Mouse (Mus musculus) Patski (cell line): ENCODE results near the gene Uncx. TPM values are rescaled to one million over a fixed set of nuclear protein-coding genes. Genes with fewer than 3 reads are reported as not detected.

Source experiments
- ATAC-seq: fragments of 100-300 bp; one replicate; pipeline ENCODE4 v1.8.0; 2021
- CTCF ChIA-PET: fragments of 350-600 bp; sonication (Branson Sonifier 250); formaldehyde crosslinking; loops from one replicate; lab custom pipeline; 2022; ENCODE audit warnings: inconsistent platforms; lab: Charles Lee
- POLR2A ChIA-PET: fragments of 350-600 bp; sonication (Branson Sonifier 250); formaldehyde crosslinking; loops from one replicate; lab custom pipeline; 2022; ENCODE audit warnings: antibody characterized with exemption, inconsistent platforms; lab: Charles Lee
- DNase-seq: peaks from one replicate; pipeline ENCODE4 v3.0.0-alpha.2; 2011; ENCODE audit warnings: low read depth, low spot score
- H3K27me3 ChIP-seq: fragments of 371-371 bp; one replicate; pipeline ENCODE4 v1.5.1; 2021
- CTCF ChIP-seq: fragments of 100-300 bp; IDR thresholded peaks from one replicate; pipeline ENCODE4 v1.5.1; 2021
- in situ Hi-C: fragments of 300-500 bp; cut with MboI; formaldehyde crosslinking; loops from 3 replicates; pipeline ENCODE4 v1.11.1; 2018; ENCODE audit warnings: low pct_unique_long_range_greater_than_20kb, mixed read lengths
- polyA plus RNA-seq: library from polyadenylated mRNA; unstranded; gene quantifications from one replicate; pipeline ENCODE4 v1.2.3, GENCODE M21; 2021

Gene Uncx
- polyA plus RNA-seq, 1 experiment from 2014 or later: not detected

DNA sequence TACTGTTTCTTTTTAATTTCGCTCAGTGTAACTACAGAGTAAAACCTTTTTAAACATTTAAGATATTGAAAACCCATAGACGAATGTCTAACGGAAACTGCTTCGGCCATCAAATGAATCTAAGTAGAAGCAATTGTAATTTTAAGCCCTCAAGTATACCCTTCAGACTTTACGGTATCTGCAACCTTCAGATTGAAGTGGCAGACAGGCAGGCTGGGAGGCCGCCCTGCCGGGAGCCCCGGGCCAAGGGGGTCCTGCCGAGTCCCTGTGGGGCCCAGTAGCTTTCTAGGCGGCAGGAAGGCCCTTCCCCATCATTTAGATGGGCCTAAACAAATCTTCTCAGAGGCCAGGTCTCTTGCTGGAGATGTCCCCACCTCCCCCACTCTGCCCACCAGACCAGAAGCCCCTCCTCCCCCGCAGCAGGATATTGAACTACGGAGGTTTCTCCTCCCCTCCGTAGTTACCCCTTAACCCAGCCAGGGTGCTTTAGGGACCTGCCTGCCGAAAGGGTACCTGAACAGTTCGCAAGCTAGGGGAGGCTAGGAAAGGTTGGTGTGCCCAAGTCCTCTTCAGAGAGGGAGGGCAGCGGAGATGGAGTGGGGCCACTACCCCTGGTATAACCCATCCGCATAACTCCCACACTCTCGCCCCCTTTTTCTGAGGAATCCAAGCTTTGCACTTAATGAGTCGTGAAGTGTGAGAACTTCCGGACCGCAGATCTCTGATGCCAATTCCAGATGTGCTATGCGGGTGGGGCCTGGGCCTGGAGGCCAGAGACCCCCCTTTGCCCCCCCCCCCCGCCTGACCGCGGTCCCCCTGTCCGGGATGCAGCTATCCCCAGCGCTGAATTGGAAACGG is 11.4 kb downstream of the Uncx start:
- in situ Hi-C loops: no loop called here
- ChIA-PET POLR2A (no interaction called here), CTCF (no interaction called here)
- no peak for DNase-seq
- H3K27me3 ChIP-seq: peaks cover 55% of the 10 kb centered on the region
- ATAC-seq: no peak
- TF ChIP-seq CTCF: no peak

DNA sequence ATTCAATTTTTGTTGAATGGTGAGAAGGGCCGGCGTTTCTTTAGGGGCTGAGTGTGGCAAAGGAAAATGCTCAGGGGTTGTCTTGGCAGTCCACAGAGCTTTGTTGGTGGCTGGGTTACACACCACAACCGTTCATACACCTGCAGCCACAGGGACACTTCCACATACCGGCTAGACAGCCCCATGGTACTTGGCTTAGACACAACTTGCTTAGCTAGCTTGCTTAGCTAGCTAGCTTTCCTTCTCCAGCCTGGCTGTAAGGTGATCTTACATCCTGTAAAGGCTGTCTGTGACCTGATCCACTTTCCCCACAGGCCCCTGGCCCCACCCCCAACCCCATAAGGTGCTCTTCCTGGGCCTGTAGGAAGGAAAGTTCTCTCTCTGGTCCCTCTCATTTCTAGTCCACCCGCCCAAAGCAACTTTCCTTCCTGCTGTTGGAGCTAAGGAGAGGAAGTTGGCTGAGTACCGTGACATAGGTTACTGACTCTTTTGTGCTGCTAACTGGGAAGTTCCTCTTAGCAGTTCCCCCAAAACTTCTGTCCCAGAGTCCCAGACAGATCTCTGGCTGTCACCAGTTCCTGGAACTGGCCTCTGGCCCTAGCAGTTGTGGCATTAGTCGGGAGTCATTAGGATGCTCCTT is 12.3 kb downstream of the Uncx start:
- no peak for TF ChIP-seq CTCF
- POLR2A ChIA-PET: no interaction called here
- H3K27me3 ChIP-seq: peaks cover 48% of the 10 kb centered on the region
- CTCF ChIA-PET: no interaction called here
- in situ Hi-C loops: no loop called here
- DNase-seq (no peak), ATAC-seq (no peak)

DNA sequence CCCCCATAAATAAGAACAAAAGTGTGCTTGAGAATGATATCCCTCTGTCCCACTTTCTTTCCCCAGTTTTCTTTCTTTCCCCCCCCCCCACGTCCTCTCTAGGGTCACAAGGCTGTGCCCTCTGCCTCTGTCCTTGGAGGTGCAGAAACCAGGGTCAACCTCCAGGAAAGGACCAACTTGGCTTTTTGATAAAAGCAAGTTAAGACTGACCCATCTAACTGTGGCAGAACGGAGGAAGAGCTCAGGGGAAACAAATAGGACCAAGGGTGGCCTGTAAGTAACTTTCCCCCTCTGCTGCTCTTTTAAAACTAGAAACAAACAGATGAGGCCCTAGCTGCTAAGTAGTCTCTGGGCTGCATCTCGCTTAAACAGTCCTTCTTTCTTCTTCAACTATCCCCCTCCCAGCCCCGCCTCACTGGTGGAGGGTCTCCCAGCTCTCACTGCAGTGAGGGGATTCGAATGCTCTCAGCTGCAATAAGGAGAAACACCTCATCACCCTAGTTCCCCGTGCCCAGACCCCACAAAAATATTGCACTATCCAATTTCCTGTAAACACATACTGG is 12.9 kb downstream of the Uncx start:
- ATAC-seq: no peak
- CTCF ChIA-PET: no interaction called here
- no peak for DNase-seq
- POLR2A ChIA-PET: interaction anchor here (0.7 to 1.0 kb wide), 2 partner anchors 11 to 13 kb away, joined by 3 to 4 read pairs; partner anchors contain the start of gene Uncx
- in situ Hi-C loops: no loop called here
- no peak for TF ChIP-seq CTCF
- peaks cover 45% of the 10 kb centered on the region for H3K27me3 ChIP-seq

DNA sequence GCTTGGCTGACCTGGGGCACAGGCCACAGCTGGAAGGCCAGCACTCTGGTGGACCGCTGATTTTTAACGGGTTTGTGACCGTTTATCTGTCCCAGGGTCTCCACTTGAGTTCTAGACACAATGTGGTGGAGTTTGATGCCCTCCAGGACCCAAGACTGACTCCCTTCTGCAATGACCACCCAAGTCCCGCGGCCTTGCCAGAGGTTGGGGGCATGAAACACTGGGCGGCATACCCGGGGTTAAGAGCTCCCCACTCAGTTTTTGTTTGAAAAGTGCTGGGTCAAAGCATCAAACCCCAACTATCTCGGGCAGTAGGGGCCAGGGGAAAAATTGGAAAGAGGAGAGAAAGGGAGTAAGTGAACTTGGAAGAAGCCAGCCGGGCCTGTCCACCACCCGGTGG is 13.8 kb downstream of the Uncx start:
- DNase-seq: no peak
- peaks cover 41% of the 10 kb centered on the region for H3K27me3 ChIP-seq
- CTCF ChIA-PET: no interaction called here
- in situ Hi-C loops: no loop called here
- TF ChIP-seq CTCF: no peak
- no peak for ATAC-seq
- POLR2A ChIA-PET: interaction anchor here (1.0 kb wide), 1 partner anchor 13 kb away, joined by 3 read pairs; the partner anchor contains the start of gene Uncx

DNA sequence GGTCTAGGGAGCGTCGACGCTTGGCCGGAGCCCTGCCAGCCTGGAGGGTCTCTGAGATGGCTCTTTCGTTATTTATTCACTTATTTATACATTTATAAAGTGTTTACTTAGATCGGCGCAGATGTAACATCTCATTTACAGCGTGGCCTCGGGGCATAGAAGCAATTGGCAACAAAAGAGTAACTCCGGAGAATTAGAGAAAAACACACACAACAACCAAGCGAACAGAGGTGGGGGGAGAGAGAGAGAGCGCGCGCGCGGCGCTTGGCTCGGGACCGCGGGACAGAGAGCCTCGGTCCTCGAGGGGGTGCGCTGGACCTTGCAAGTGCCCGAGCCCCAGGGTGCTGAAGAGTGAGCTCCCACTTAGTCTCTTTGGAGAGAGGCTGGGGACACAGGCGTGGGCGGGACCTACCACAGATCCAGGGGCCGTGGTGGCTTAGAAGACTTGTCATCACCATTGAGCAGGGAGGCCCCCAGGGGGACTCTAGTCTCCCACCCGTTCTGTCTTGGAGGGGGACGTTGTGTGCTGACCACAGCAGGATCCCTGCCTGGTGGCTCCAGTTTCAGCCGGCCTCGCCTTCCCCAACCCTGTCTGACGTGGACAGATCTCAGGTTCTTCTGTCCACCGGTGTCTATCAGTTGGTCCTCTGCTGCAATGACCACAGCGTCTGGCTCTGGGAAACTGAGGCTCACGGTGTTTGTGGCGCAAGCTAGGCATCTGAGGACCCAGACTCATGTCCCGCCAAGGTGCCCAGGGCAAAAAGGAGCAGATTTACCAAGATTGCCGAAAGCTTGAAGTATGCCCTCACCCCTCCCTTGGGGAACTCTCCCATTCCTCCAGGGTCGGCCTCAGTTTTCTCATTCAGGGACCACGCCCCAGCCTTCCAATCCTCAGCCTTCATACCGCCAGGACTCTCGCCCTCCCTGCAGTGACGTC is 14.5 kb downstream of the Uncx start:
- DNase-seq: no peak
- no peak for TF ChIP-seq CTCF
- in situ Hi-C loops: no loop called here
- ChIA-PET CTCF (no interaction called here), POLR2A (interaction anchor here (0.7 to 1.0 kb wide), 2 partner anchors 14 to 194 kb away, joined by 3 to 5 read pairs; partner anchors contain the start of gene Uncx)
- peaks cover 34% of the 10 kb centered on the region for H3K27me3 ChIP-seq
- ATAC-seq: no peak

DNA sequence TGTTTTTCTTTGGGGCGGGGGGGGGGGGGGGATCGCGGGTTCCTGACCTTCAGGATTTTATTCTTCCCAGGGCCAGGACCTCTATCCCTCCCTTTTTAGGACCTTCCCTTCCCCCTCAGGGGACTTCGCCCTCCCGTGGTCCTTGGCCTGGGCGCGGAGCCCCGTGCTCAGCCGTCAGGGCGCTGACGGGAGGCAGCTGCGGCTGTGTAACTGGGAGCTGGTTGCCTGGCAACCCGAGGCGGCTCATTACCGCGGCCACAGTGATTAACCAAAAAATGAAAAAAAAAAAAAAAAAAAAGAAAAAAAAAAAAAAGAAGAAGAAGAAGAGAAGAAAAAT is 15.1 kb downstream of the Uncx start:
- ATAC-seq (no peak), DNase-seq (no peak)
- in situ Hi-C loops: no loop called here
- ChIA-PET POLR2A (interaction anchor here (0.7 kb wide), 1 partner anchor 194 kb away, joined by 5 read pairs; no protein-coding TSS in a partner anchor), CTCF (no interaction called here)
- peaks cover 31% of the 10 kb centered on the region for H3K27me3 ChIP-seq
- TF ChIP-seq CTCF: no peak

DNA sequence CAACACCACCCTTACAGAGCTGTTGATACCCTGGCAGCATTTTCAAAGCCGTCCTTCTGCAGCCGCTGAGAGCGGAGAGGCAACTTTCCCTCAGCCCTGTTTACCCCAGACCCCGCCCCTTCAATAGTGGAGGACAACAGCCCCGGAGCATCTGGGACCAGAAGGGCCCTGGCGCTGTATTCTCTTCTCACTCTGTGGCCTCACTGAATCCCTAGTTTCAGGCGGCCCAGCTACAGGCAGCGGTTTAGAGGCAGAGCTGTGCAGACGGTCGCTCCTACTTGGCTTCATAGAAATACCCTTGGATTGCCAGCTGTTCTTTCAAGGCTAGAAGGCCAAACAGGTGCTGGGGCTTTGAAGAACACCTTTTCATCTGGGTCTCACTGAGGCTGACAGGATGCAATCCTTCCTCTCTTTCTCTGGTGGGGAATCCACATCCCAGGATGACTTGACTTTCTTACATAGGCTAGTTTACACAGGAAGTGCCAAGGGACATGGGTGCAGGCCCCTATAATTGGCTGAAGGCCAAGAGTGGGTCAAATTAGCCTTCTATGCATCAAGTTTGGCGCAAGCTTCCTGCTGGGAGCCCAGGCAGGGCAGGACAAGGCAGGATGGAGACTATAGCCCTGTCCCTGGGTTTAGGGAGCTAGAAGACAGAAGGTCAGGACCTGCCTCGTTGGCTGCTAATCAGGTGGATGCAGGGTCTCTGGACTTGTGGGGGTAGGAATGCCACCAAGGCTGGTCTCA is 15.8 kb downstream of the Uncx start:
- CTCF ChIA-PET: no interaction called here
- peaks cover 32% of the 10 kb centered on the region for H3K27me3 ChIP-seq
- no peak for ATAC-seq
- POLR2A ChIA-PET: no interaction called here
- in situ Hi-C loops: no loop called here
- DNase-seq: no peak
- TF ChIP-seq CTCF: no peak

DNA sequence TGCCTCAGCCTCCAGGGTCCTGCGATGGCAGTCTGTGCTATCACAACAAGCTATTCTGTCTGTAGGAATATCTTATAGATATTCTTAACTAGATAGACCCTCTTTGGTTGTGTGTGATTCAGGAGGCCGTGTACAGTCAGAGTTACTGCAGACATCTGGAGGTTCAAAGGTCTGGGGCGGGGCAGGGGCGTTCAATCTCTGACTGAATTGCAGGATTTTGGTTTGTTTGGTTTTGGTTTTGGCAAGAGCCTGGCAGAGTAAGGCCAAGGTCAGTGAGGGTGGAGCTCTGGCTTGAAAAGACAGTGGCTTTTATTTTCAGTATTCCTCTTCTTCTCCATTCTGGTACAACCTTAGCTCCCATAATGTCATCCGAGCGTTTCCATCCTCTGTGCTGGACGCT is 16.5 kb downstream of the Uncx start:
- no peak for DNase-seq
- ChIA-PET POLR2A (no interaction called here), CTCF (no interaction called here)
- TF ChIP-seq CTCF: no peak
- in situ Hi-C loops: no loop called here
- ATAC-seq: no peak
- H3K27me3 ChIP-seq: peaks cover 28% of the 10 kb centered on the region

DNA sequence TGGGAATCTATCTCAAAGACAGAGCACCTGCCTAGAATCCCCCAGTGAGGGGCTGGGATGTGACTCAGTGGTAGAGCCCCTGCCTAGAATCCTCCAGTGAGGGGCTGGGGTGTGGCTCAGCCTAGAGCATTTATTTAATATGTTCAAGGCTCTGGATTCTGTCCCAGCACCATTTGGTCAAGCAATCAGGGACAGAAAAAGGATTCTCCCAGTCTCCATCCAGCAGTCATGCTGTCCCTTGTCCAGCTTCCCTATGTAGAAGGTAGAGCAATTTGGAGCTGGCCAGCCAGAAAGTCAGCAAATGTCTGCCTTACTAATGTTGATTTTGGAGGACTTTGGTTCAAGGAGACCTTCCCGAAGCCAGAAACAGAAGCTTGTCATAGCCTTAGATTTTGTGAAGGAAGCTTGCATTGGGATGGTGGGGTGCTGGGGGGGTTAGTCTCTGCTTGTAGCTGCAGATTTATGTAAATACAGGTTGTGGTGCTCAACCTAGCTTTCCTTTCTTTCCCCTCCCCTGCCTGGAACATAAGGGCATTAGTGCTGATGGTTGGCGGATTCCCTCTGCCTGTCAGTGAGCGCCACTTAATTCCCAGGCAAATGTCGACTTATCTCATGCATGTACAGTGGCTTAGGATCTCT is 18.2 kb downstream of the Uncx start:
- POLR2A ChIA-PET: no interaction called here
- no peak for DNase-seq
- peaks cover 36% of the 10 kb centered on the region for H3K27me3 ChIP-seq
- in situ Hi-C loops: no loop called here
- no peak for TF ChIP-seq CTCF
- CTCF ChIA-PET: interaction anchor here (1.0 kb wide), 1 partner anchor 22 kb away, joined by 3 read pairs; no protein-coding TSS in a partner anchor
- no peak for ATAC-seq
